Mouse (Mus musculus) adrenal gland, postnatal 10 days (tissue): Measurements from ENCODE around the gene Gm49320. TPM values are rescaled to one million over a fixed set of nuclear protein-coding genes. Genes with fewer than 3 reads are reported as not detected.
A peak's percentile ranks its signal among the peaks of the same experiment; 100 is the strongest.

Source experiments
- DNase-seq: peaks from one replicate; pipeline ENCODE4 v3.0.0; 2021; ENCODE audit warnings: mixed read lengths
- total RNA-seq, 2 experiments: library from RNA; stranded (reverse); gene quantifications; 2 replicates each; pipeline ENCODE4 v1.2.3; 2021

Gm49320 gene
- total RNA-seq, 2 experiments from 2014 or later: 2.4 TPM; not detected in 1

- DNase-seq: peak; percentile 99
Observed at GRCm38 (mm10) chr8:4259125-4259804, 20.6 kb downstream of the Gm49320 start, which contains the start of gene Ctxn1. Gene Ctxn1, minus strand, starts transcription at chr8:4259274.

GRCm38 (mm10) chr8:4259805-4260170 lies 21.1 kb downstream of the Gm49320 start:
- DNase-seq: no peak

GRCm38 (mm10) chr8:4263105-4263791 lies 24.6 kb downstream of the Gm49320 start:
- no peak for DNase-seq

GRCm38 (mm10) chr8:4265160-4265914 lies 26.7 kb downstream of the Gm49320 start:
- DNase-seq: no peak

GRCm38 (mm10) chr8:4267627-4268026 lies 29.0 kb downstream of the Gm49320 start:
- DNase-seq: peak; percentile 50

- no peak for DNase-seq
Observed at GRCm38 (mm10) chr8:4269609-4270008, 30.9 kb downstream of the Gm49320 start.

- DNase-seq: peak; percentile 96
Observed at GRCm38 (mm10) chr8:4275275-4276110, 36.8 kb downstream of the Gm49320 start, which contains the start of gene Timm44. Gene Timm44, minus strand, starts transcription at chr8:4275913.

- no peak for DNase-seq
Observed at GRCm38 (mm10) chr8:4276111-4276465, 37.4 kb downstream of the Gm49320 start.

- no peak for DNase-seq
Observed at GRCm38 (mm10) chr8:4292738-4293137, 54.1 kb downstream of the Gm49320 start.

GRCm38 (mm10) chr8:4297822-4298221 lies 59.2 kb downstream of the Gm49320 start:
- no peak for DNase-seq

Other genes with a start within 250 kb of the Gm49320 start
- gene Cd209f, start 133.0 kb upstream of the Gm49320 start, total RNA-seq: 1 to 10 TPM; 4.0 to 4.1 TPM
- gene Cd209g, start 104.8 kb upstream of the Gm49320 start, total RNA-seq: under 1 TPM; 0.69 to 1.00 TPM
- 10 to 100 TPM; 29.6 to 46.0 TPM for gene Evi5l, start 72.3 kb upstream of the Gm49320 start, total RNA-seq
- gene Prr36, start 21.4 kb upstream of the Gm49320 start, total RNA-seq: 1 to 10 TPM; 2.6 to 4.2 TPM
- gene Lrrc8e, start 12.0 kb upstream of the Gm49320 start, total RNA-seq: 1 to 10 TPM; 8.5 to 8.6 TPM
- gene Map2k7, start 125 bp upstream of the Gm49320 start, total RNA-seq: 10 to 100 TPM; 78.2 to 79.0 TPM
- 10 to 100 TPM; 10.5 to 20.2 TPM for gene Tgfbr3l, start 9.3 kb downstream of the Gm49320 start, total RNA-seq
- gene Snapc2, start 14.2 kb downstream of the Gm49320 start, total RNA-seq: 10 to 100 TPM; 21.7 to 24.4 TPM
- 10 to 100 TPM; 11.0 to 14.7 TPM for gene Ctxn1, start 20.4 kb downstream of the Gm49320 start, total RNA-seq
- gene Timm44, start 37.0 kb downstream of the Gm49320 start, total RNA-seq: 100 to 1,000 TPM; 150 to 180 TPM
- gene Ccl25, start 86.3 kb downstream of the Gm49320 start, total RNA-seq: 10 to 100 TPM; 10.5 to 19.3 TPM
- 10 to 100 TPM; 77.7 to 83.9 TPM for gene Elavl1, start 86.5 kb downstream of the Gm49320 start, total RNA-seq